Mouse (Mus musculus): ENCODE results near the gene Ccdc102a.

Gene Ccdc102a

GRCm38 (mm10) chr8:94917851-94918495 is at the start of gene Ccdc102a:
Gene Ccdc102a, minus strand, starts transcription at chr8:94918098.
- no peak for TF ChIP-seq GATA4 (IDR thresholded peaks at IDR 0.05; ENCODE audit: insufficient replicate concordance, low read length)

GRCm38 (mm10) chr8:94967554-94967953 is 49.7 kb upstream of the Ccdc102a start:
- no peak for TF ChIP-seq GATA4 (IDR thresholded peaks at IDR 0.05; ENCODE audit: insufficient replicate concordance, low read length)

GRCm38 (mm10) chr8:94967071-94967470 is 49.2 kb upstream of the Ccdc102a start:
- no peak for TF ChIP-seq GATA4 (IDR thresholded peaks at IDR 0.05; ENCODE audit: insufficient replicate concordance, low read length)

GRCm38 (mm10) chr8:94966578-94966977 is 48.7 kb upstream of the Ccdc102a start:
- no peak for TF ChIP-seq GATA4 (IDR thresholded peaks at IDR 0.05; ENCODE audit: insufficient replicate concordance, low read length)

- no peak for TF ChIP-seq GATA4 (IDR thresholded peaks at IDR 0.05; ENCODE audit: insufficient replicate concordance, low read length)
These were observed 46.9 kb upstream of the Ccdc102a start for GRCm38 (mm10) chr8:94964828-94965227.

- TF ChIP-seq GATA4 (IDR thresholded peaks at IDR 0.05; ENCODE audit: insufficient replicate concordance, low read length), result no peak
These were observed 44.3 kb upstream of the Ccdc102a start for GRCm38 (mm10) chr8:94962201-94962600.

GRCm38 (mm10) chr8:94956078-94956574 is 38.2 kb upstream of the Ccdc102a start:
- TF ChIP-seq GATA4 (IDR thresholded peaks at IDR 0.05; ENCODE audit: insufficient replicate concordance, low read length), result no peak

- no peak for TF ChIP-seq GATA4 (IDR thresholded peaks at IDR 0.05; ENCODE audit: insufficient replicate concordance, low read length)
These were observed 37.2 kb upstream of the Ccdc102a start for GRCm38 (mm10) chr8:94954921-94955758.

GRCm38 (mm10) chr8:94954368-94954737 is 36.5 kb upstream of the Ccdc102a start:
- no peak for TF ChIP-seq GATA4 (IDR thresholded peaks at IDR 0.05; ENCODE audit: insufficient replicate concordance, low read length)

GRCm38 (mm10) chr8:94953624-94954367 is 35.9 kb upstream of the Ccdc102a start:
- no peak for TF ChIP-seq GATA4 (IDR thresholded peaks at IDR 0.05; ENCODE audit: insufficient replicate concordance, low read length)

- no peak for TF ChIP-seq GATA4 (IDR thresholded peaks at IDR 0.05; ENCODE audit: insufficient replicate concordance, low read length)
These were observed 34.2 kb upstream of the Ccdc102a start for GRCm38 (mm10) chr8:94952086-94952485.

GRCm38 (mm10) chr8:94950458-94950857 is 32.6 kb upstream of the Ccdc102a start:
- TF ChIP-seq GATA4 (IDR thresholded peaks at IDR 0.05; ENCODE audit: insufficient replicate concordance, low read length), result no peak

- TF ChIP-seq GATA4 (IDR thresholded peaks at IDR 0.05; ENCODE audit: insufficient replicate concordance, low read length), result no peak
These were observed 32.1 kb upstream of the Ccdc102a start for GRCm38 (mm10) chr8:94950046-94950445.

GRCm38 (mm10) chr8:94949010-94949409 is 31.1 kb upstream of the Ccdc102a start:
- no peak for TF ChIP-seq GATA4 (IDR thresholded peaks at IDR 0.05; ENCODE audit: insufficient replicate concordance, low read length)

- no peak for TF ChIP-seq GATA4 (IDR thresholded peaks at IDR 0.05; ENCODE audit: insufficient replicate concordance, low read length)
These were observed 30.5 kb upstream of the Ccdc102a start for GRCm38 (mm10) chr8:94948421-94948820.
